Mouse (Mus musculus): ENCODE data around the gene Evl. TPM values are rescaled to one million over a fixed set of nuclear protein-coding genes. Genes with fewer than 3 reads are reported as not detected.
A peak's percentile ranks its signal among the peaks of the same experiment; 100 is the strongest.
"Not testable (repeated sequence)": the region's sequence is repeated elsewhere in the genome, so short reads cannot be mapped to it uniquely, and the experiment has no call there.

The Evl gene
- 35.4 and 37.2 TPM in 2 replicates for polyA plus RNA-seq (2015; fragmentation: Nextera tagmentation; extraction: Ambion mirVana)

DNA sequence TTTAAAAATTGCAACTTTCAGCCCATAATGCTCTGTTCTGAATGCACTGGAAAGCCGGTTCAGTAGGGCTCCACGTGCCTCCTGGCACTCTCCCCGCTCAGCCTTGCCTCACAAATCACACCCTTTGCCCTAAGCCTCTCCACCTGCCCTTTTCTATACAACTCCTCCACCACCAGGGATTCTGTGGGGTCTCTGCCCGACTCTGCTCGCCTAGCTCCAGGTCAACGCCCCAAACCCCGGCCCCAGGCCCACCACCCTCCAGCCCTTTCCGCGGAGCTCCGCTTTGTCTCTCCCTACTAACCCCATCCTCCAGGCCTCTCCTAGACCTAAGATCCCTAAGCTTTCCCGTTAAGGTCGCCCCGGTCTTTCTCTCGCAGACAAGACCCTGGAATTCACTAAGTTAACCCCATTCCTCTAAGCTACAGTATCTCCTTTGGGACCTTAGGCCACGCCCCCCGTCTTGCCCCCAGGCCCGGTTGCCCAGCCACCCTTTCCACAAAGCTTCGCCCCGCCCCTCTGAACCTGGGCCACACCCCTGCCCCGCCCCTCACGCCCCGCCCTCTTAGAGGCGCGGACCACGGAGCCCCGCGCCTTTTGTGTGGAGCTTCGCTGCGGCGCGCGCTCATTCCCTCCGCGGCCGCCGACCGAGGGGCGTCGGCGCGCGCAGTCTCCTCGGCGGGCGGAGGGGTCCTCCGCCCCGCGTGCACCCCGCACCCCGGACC is at the start of gene Evl:
Gene Evl (plus strand): TSS at position 601 of the 722 bp plus-strand sequence.
- Histone ChIP-seq H3K9ac (ENCODE audit: low read length) (peak within 1 kb of the TSS; percentile 97), H3K4me3 (replicated peaks; ENCODE audit: low read length) (peak within 1 kb of the TSS; percentile 89), H3K27ac (ENCODE audit: low read length) (peak within 1 kb of the TSS; percentile 78), H3K4me1 (ENCODE audit: control insufficient read depth, insufficient read depth, low read length) (peaks cover 24% of the 10 kb centered on the region), H3K27me3 (ENCODE audit: control insufficient read depth, insufficient read depth, low read length) (no peaks in the 10 kb centered on the region), H3K9me3 (replicated peaks; ENCODE audit: control insufficient read depth, low read length) (no peaks in the 10 kb centered on the region), H3K4me2 (ENCODE audit: low read depth, low read length) (peak within 1 kb of the TSS; percentile 82), H3K36me3 (ENCODE audit: control insufficient read depth, insufficient read depth, low read length) (no peaks in the 10 kb centered on the region)
- 2% methylated on average over 45 of the region's 50 CpGs for WGBS
- peak; percentile 94 for ATAC-seq (ENCODE audit: insufficient read depth, low FRiP score)

GRCm38 (mm10) chr12:108505846-108506245 is 48.7 kb upstream of the Evl start:
- Histone ChIP-seq H3K4me3 (replicated peaks; ENCODE audit: low read length) (no peak overlapping the region), H3K4me2 (ENCODE audit: low read depth, low read length) (no peak overlapping the region), H3K27ac (ENCODE audit: low read length) (no peak overlapping the region), H3K27me3 (ENCODE audit: control insufficient read depth, insufficient read depth, low read length) (no peaks in the 10 kb centered on the region), H3K36me3 (ENCODE audit: control insufficient read depth, insufficient read depth, low read length) (no peaks in the 10 kb centered on the region), H3K4me1 (ENCODE audit: control insufficient read depth, insufficient read depth, low read length) (no peaks in the 10 kb centered on the region), H3K9me3 (replicated peaks; ENCODE audit: control insufficient read depth, low read length) (no peaks in the 10 kb centered on the region), H3K9ac (ENCODE audit: low read length) (no peak overlapping the region)
- ATAC-seq (ENCODE audit: insufficient read depth, low FRiP score): no peak
- 79% methylated on average over 2 of the region's 2 CpGs for WGBS

GRCm38 (mm10) chr12:108507046-108507445 is 47.5 kb upstream of the Evl start:
- not testable (repeated sequence) for H3K9ac ChIP-seq (ENCODE audit: low read length); H3K4me2 ChIP-seq (ENCODE audit: low read depth, low read length); H3K27ac ChIP-seq (ENCODE audit: low read length); H3K4me1 ChIP-seq (ENCODE audit: control insufficient read depth, insufficient read depth, low read length); H3K27me3 ChIP-seq (ENCODE audit: control insufficient read depth, insufficient read depth, low read length); H3K36me3 ChIP-seq (ENCODE audit: control insufficient read depth, insufficient read depth, low read length); ATAC-seq (ENCODE audit: insufficient read depth, low FRiP score); H3K4me3 ChIP-seq (replicated peaks; ENCODE audit: low read length); H3K9me3 ChIP-seq (replicated peaks; ENCODE audit: control insufficient read depth, low read length)
- WGBS: 80% methylated on average over 3 of the region's 3 CpGs

DNA sequence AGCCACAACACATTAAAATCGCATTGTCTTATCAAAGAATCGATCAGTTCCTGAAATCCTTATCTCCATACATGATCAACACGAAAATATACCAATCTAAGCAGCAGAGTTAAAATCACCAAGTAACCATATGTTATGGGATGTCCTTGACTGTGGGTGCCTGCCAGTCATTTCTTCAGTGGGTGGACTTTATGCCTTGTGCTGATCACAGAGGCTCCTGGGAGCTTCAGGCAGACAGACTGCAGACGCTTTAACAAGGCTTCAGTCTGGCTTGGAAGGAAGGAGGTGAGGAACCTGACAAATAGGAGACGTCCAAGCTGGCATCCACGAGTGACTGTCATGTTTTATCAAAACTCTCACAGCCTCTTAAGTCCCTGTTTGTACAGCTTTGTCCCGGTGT is 43.9 kb upstream of the Evl start:
- Histone ChIP-seq H3K36me3 (ENCODE audit: control insufficient read depth, insufficient read depth, low read length) (no peaks in the 10 kb centered on the region), H3K4me1 (ENCODE audit: control insufficient read depth, insufficient read depth, low read length) (no peaks in the 10 kb centered on the region), H3K4me3 (replicated peaks; ENCODE audit: low read length) (no peak overlapping the region), H3K9me3 (replicated peaks; ENCODE audit: control insufficient read depth, low read length) (no peaks in the 10 kb centered on the region), H3K9ac (ENCODE audit: low read length) (no peak overlapping the region), H3K27me3 (ENCODE audit: control insufficient read depth, insufficient read depth, low read length) (no peaks in the 10 kb centered on the region), H3K4me2 (ENCODE audit: low read depth, low read length) (no peak overlapping the region), H3K27ac (ENCODE audit: low read length) (no peak overlapping the region)
- WGBS: 56% methylated on average over 7 of the region's 7 CpGs
- ATAC-seq (ENCODE audit: insufficient read depth, low FRiP score): no peak

- Histone ChIP-seq H3K27ac (ENCODE audit: low read length) (no peak overlapping the region), H3K9me3 (replicated peaks; ENCODE audit: control insufficient read depth, low read length) (no peaks in the 10 kb centered on the region), H3K36me3 (ENCODE audit: control insufficient read depth, insufficient read depth, low read length) (no peaks in the 10 kb centered on the region), H3K4me3 (replicated peaks; ENCODE audit: low read length) (no peak overlapping the region), H3K4me2 (ENCODE audit: low read depth, low read length) (no peak overlapping the region), H3K9ac (ENCODE audit: low read length) (no peak overlapping the region), H3K27me3 (ENCODE audit: control insufficient read depth, insufficient read depth, low read length) (no peaks in the 10 kb centered on the region), H3K4me1 (ENCODE audit: control insufficient read depth, insufficient read depth, low read length) (no peaks in the 10 kb centered on the region)
- 5% methylated on average over 3 of the region's 3 CpGs for WGBS
- no peak for ATAC-seq (ENCODE audit: insufficient read depth, low FRiP score)
Measured at GRCm38 (mm10) chr12:108511009-108511408, 43.5 kb upstream of the Evl start.

- Histone ChIP-seq H3K4me3 (replicated peaks; ENCODE audit: low read length) (no peak overlapping the region), H3K4me1 (ENCODE audit: control insufficient read depth, insufficient read depth, low read length) (no peaks in the 10 kb centered on the region), H3K36me3 (ENCODE audit: control insufficient read depth, insufficient read depth, low read length) (no peaks in the 10 kb centered on the region), H3K27me3 (ENCODE audit: control insufficient read depth, insufficient read depth, low read length) (no peaks in the 10 kb centered on the region), H3K27ac (ENCODE audit: low read length) (no peak overlapping the region), H3K4me2 (ENCODE audit: low read depth, low read length) (no peak overlapping the region), H3K9me3 (replicated peaks; ENCODE audit: control insufficient read depth, low read length) (no peaks in the 10 kb centered on the region), H3K9ac (ENCODE audit: low read length) (no peak overlapping the region)
- no peak for ATAC-seq (ENCODE audit: insufficient read depth, low FRiP score)
- WGBS: 91% methylated on average over 12 of the region's 12 CpGs
Measured at GRCm38 (mm10) chr12:108515464-108515863, 39.1 kb upstream of the Evl start.

DNA sequence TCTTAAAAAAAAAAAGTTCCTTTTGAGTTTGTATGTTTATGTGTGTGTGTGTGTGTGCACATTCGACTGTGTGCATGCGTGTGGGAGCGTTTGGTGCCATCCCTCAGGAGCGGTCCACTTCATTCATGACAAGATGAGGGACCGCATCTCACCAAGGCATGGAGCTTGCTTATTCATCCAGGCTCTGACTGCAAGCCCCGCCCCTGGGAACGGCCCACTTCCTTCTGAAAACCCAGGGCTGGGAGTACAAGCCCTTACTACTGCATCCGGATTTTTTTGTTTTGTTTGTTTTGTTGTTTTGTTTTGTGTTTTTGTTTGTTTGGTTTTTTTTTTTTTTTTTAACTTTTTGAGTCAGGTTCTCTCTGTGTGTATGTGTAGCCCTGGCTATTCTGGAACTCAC is 35.1 kb upstream of the Evl start:
- no peaks in the 10 kb centered on the region for H3K4me1 ChIP-seq (ENCODE audit: control insufficient read depth, insufficient read depth, low read length)
- peaks cover 12% of the 10 kb centered on the region for H3K36me3 ChIP-seq (ENCODE audit: control insufficient read depth, insufficient read depth, low read length)
- H3K4me3 ChIP-seq (replicated peaks; ENCODE audit: low read length): no peak overlapping the region
- no peak overlapping the region for H3K9ac ChIP-seq (ENCODE audit: low read length)
- ATAC-seq (ENCODE audit: insufficient read depth, low FRiP score): no peak
- no peak overlapping the region for H3K27ac ChIP-seq (ENCODE audit: low read length)
- H3K4me2 ChIP-seq (ENCODE audit: low read depth, low read length): no peak overlapping the region
- WGBS: 71% methylated on average over 8 of the region's 8 CpGs
- H3K27me3 ChIP-seq (ENCODE audit: control insufficient read depth, insufficient read depth, low read length): no peaks in the 10 kb centered on the region
- H3K9me3 ChIP-seq (replicated peaks; ENCODE audit: control insufficient read depth, low read length): no peaks in the 10 kb centered on the region

GRCm38 (mm10) chr12:108529214-108529613 is 25.3 kb upstream of the Evl start:
- H3K36me3 ChIP-seq (ENCODE audit: control insufficient read depth, insufficient read depth, low read length): peaks cover 8% of the 10 kb centered on the region; the same call in 1 of the 2 replicates
- no peak overlapping the region for H3K27ac ChIP-seq (ENCODE audit: low read length)
- ATAC-seq (ENCODE audit: insufficient read depth, low FRiP score): no peak
- no peak overlapping the region for H3K9ac ChIP-seq (ENCODE audit: low read length)
- H3K4me2 ChIP-seq (ENCODE audit: low read depth, low read length): no peak overlapping the region
- H3K9me3 ChIP-seq (replicated peaks; ENCODE audit: control insufficient read depth, low read length): no peaks in the 10 kb centered on the region
- H3K4me1 ChIP-seq (ENCODE audit: control insufficient read depth, insufficient read depth, low read length): no peaks in the 10 kb centered on the region
- H3K4me3 ChIP-seq (replicated peaks; ENCODE audit: low read length): no peak overlapping the region
- H3K27me3 ChIP-seq (ENCODE audit: control insufficient read depth, insufficient read depth, low read length): no peaks in the 10 kb centered on the region
- 44% methylated on average over 8 of the region's 8 CpGs for WGBS

DNA sequence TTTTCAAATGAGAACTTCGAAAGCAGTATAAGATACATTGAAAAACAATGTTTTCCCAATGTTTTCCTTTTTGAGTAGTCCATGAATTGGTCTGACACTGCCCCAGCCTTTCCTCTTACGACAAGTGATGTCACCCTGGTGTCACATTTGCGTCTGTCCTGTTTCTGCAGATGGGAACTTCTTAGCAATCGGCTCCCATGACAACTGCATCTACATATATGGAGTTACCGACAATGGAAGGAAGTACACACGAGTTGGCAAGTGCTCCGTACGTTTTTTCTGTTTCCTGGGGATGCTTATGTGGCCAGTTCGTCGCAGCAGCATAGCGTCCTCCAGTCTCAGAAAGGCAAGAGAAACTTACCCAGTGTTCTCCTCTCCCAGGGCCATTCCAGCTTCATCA is 20.0 kb upstream of the Evl start:
- WGBS: 87% methylated on average over 11 of the region's 11 CpGs
- Histone ChIP-seq H3K27me3 (ENCODE audit: control insufficient read depth, insufficient read depth, low read length) (no peaks in the 10 kb centered on the region), H3K9ac (ENCODE audit: low read length) (no peak overlapping the region), H3K4me2 (ENCODE audit: low read depth, low read length) (no peak overlapping the region), H3K4me3 (replicated peaks; ENCODE audit: low read length) (no peak overlapping the region), H3K4me1 (ENCODE audit: control insufficient read depth, insufficient read depth, low read length) (no peaks in the 10 kb centered on the region), H3K27ac (ENCODE audit: low read length) (no peak overlapping the region), H3K9me3 (replicated peaks; ENCODE audit: control insufficient read depth, low read length) (no peaks in the 10 kb centered on the region), H3K36me3 (ENCODE audit: control insufficient read depth, insufficient read depth, low read length) (peaks cover 16% of the 10 kb centered on the region; the same call in 1 of the 2 replicates)
- ATAC-seq (ENCODE audit: insufficient read depth, low FRiP score): no peak

Data from stomach, embryonic 16.5 days (tissue).